Mouse (Mus musculus): ENCODE data around the gene Eid3.

Eid3 gene

GRCm38 (mm10) chr10:82909382-82909781, 43.0 kb downstream of the Eid3 start:
- DNase-seq (ENCODE audit: low read depth in 2 of 2, low spot score in 2 of 2) = peak; percentile 47 to 66

- no peak for DNase-seq (ENCODE audit: low read depth in 2 of 2, low spot score in 2 of 2)
Measured at GRCm38 (mm10) chr10:82910198-82910597, 43.8 kb downstream of the Eid3 start.

DNA sequence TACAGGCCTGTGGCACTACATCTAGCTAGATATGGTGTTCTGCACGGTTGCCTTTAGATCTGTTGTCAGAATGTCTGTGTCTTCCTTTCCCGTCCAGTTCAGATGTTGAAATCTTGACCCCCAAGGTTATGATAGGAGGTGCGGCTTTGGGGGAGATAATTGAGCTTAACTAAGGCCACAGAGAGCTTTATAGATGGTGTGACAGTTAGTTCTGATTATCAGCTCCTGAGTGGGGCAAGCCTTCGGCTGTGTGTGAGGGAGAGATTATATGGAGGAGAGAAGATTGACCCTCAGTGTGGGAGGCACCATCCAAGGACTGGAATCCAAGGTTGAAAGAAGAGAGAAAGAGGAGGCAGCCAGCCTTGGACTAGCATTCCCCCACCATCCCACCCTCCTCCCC, 46.8 kb downstream of the Eid3 start:
- no peak for DNase-seq (ENCODE audit: low read depth in 2 of 2, low spot score in 2 of 2)

DNA sequence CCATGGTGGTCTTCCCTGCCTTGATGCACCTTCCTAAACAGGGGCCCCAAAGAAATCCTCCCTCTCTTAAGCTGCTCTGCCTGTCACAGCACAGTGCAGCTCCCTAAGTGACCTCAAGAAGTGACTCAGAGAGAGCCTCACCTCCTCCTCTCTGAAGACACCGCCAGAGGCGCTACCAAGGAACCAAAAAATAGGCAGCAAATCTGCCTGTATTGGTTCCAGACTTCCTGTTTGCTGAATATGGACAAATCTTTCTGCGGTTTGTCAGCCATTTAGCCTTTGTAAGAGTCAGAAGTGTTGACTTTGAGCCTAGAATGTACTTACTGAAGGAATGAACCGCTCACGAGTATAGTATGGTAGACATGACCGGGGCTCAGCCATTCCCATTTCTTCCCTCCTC, 47.3 kb downstream of the Eid3 start:
- no peak for DNase-seq (ENCODE audit: low read depth in 2 of 2, low spot score in 2 of 2)
